Mouse (Mus musculus): ENCODE results near the gene Utp11.

GRCm38 (mm10) chr4:124664185-124664584 lies 29.2 kb downstream of the Utp11 start:
- no peak for TF ChIP-seq CTCF (IDR thresholded peaks at IDR 0.05; ENCODE audit: low read depth, low read length)
- no peak for TF ChIP-seq POLR2A (IDR thresholded peaks at IDR 0.05; ENCODE audit: extremely low read depth, insufficient read depth, low read length)
